Mouse (Mus musculus): ENCODE measurements around the gene Stk35.
"Not testable (repeated sequence)": the region's sequence is repeated elsewhere in the genome, so short reads cannot be mapped to it uniquely, and the experiment has no call there.

Stk35 gene

DNA sequence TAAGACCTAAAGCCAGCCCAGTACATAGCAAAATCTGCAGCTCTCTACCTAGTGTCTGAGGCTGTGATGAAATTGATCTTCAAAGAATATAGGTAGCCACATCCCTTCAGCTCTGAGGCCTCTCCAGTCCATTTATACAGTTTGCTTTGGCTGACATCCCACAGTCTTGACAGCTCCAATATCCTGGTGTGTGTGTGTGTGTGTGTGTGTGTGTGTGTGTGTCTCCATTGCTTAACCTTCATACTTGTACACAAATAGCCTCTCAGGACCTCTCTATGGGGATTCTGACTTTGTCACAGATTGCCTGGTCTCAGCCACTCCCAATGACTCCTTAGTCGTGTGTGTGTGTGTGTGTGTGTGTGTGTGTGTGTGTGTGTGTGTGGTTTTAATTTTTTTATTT is 33.9 kb downstream of the Stk35 start:
- intact Hi-C loops (cut with DNase I), result no loop called here

DNA sequence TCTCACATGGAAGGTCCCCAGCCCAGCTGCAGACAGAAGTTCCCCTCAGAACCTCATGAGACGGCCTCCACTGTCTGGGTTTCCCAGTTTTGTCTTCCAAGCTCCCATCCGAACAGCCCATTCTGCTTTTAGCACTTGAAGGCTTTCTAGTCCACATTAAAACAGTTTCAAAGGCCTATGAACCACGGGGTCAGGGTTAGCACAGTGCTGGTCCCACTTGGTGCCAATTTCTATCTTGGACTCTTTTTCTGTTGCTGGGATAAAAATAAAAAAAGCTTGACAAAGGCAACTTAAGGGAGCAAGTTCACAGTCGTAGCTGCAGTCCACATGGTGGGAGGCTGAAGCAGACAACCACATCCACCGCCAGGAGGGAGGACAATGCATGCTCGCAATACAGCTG is 34.6 kb downstream of the Stk35 start:
- intact Hi-C loops (cut with DNase I), result no loop called here

DNA sequence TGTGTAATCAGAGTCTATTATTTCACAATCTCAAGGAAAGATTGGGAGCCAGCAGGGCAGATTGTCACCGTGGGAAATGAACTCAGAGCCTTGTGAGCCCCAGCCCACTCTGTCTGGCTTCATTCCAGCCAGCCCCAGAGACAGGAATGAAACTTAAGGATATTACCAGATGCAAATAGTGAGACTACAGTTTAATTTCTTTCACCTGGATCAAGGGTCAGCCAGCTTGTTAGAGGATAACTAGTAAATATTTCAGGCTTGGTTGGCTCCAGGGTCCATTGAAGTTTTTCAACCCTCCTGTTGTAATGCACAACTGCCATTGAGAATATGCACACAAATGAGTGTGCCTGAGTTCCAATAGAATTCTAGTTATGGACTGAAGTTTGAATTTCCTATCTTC is 36.6 kb downstream of the Stk35 start:
- intact Hi-C loops (cut with DNase I), result no loop called here

DNA sequence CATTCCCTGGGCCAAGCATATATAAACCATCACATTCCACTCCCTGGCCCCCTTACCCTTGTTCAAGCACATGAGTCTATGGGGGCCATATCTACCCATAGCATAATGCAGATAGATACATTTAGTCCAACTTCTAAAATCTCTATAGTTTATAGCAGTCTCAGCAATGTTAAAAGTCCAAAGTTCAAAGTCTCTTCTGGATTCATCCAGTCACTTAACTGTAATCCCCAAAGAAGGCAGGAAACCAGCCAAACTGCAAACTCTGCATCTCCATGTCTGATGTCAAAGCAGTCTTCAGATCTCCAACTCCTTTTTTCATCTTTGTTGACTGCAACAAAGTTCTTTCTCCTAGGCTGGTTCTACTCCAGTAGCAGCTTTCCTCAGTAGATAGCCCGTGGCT is 38.0 kb downstream of the Stk35 start:
- intact Hi-C loops (cut with DNase I), result no loop called here

DNA sequence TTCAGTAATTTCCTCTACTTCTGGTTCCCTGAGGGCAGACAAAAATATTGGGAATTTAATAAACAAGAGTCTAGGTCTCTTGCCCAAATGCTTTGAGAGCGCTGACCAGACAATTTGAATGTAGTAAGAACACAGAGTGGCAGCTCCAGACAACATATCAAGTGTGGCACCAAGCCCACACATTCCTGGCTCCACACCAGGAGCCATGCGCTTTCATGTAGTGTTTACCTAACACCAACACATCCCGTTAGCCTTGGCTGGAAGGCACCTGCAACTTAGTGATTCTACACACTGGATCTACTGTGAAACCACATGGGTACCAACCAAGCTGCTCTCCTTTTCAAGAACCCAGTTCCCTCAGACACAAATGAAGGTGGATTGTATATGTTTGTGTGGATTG is 45.5 kb downstream of the Stk35 start:
- intact Hi-C loops (cut with DNase I), result no loop called here

DNA sequence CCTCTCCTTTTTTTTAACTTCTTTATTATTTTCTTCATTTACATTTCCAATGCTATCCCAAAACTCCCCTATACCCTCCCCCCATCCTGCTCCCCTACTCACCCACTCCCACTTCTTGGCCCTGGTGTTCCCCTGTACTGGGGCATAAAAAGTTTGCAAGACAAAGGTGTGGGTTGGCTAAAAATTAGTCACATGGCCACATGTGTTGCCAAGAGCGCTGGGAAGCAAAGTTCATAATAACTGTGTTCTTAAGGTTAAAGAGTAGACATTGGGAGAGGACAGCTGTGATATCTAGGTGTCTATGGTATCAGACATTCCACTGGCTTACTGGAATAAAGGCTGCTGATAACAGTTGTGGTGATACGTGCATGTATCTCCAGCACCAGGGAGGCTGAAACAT is 46.2 kb downstream of the Stk35 start:
- intact Hi-C loops (cut with DNase I), result no loop called here

DNA sequence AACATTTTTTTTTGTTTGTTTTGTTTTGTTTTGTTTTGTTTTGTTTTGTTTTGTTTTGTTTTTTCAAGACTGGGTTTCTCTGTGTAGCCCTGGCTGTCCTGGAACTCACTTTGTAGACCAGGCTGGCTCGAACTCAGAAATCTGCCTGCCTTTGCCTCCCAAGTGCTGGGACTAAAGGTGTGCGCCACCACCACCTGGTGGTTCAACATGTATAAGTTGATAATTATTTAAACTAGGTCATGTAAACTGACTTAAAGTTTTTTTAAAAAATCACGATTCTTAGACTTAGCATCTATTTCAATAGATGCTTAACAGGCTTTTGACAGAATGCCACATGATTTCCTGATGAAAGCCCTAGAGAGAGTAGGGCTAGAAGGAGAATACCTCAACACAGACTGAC is 48.8 kb downstream of the Stk35 start:
- intact Hi-C loops (cut with DNase I), result not testable (repeated sequence)

DNA sequence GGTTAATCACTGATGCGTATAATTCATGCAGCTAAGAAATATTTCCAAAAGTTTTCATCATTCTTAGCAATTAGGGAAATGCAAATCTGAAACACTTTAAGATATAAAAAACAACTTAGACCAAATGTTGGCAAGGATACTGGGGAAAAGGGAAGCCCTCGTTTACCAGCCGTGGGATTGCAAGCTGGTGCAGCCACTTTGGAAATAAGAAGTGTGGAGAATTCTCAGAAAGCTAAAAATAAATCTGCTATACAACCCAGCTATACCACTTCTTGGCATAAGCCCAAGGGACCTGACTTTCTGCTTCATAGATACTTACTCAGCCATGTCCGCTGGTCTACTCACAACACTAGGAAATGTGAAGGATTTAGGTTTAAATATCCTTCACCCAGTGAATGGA is 51.2 kb downstream of the Stk35 start:
- intact Hi-C loops (cut with DNase I), result no loop called here

DNA sequence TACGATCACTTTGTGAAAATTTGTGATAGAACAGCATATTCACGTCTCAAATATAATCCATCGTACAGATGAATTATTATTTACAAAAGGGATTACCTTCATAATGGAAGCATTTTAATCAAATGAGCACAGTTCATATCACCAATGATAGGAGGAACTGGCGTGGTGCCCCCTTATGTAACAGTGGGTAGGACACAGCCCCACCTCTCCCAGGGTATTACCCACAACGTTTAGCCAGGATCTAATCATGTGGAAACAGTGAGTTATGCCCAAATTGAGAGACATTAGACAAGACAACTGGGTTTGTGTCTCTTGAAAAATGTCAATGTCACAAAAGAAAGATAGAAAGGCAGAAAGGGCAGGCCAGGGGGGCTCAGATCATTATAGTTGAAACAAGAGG is 62.9 kb downstream of the Stk35 start:
- intact Hi-C loops (cut with DNase I), result no loop called here

DNA sequence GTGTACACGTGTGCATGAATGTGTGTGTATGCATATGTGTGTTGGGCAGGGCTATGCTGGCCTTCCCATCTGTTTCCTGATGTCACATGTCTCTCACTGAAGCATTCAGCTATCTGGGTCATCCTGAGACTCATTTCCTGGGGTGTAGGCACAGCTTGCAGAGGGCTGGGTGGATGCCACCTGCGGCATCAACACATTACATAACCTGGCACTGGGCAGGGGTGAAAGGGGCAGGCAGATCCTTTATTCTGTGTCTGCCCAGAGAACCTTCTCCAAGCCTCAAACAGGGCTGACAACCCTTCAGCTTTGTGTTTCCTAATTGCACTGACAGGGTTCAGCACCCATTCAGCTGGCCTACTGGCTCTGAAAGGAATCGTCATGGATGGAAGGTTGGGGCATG is 64.6 kb downstream of the Stk35 start:
- intact Hi-C loops (cut with DNase I), result no loop called here

DNA sequence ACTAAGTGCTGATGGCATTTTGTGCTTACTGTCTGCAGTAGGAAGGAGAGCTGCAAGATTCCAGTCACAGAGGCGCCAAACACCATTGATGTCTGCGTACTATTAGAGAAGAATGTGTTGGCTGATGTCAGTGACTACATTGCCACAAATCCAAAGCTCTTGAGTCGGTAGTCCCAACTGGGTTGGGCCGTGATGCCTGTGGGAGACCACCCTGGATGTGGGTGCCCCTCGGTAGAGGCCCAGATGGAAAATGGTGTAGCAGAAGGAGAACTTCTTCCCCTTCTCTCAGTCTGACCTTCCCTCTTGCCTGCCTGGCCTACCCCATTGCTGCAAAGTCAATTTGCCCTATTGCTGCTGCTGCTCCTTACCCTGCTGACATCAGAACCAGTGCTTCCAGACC is 68.8 kb downstream of the Stk35 start:
- intact Hi-C loops (cut with DNase I), result no loop called here

DNA sequence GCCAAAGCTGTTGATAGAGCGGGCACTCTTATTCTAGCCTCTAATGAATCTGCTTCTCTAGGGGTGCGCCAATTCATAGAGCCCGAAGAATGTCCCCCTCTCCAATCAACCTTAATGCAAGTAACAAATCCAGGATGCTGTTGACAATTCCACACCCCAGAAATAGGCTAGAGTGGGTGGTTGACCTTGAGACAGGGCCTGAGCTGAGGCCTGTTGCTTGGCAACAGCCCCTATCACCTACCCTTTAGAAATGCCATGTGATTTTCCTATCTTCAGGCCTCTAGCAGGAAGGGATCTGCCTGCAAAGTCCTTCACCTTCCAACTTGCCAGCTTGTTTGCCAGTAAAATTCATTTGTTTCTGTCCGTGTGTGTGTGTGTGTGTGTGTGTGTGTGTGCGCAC is 70.9 kb downstream of the Stk35 start:
- intact Hi-C loops (cut with DNase I), result loop anchor here (5.0 kb wide), 3 partner anchors 69 to 369 kb away; partner anchors contain the start of gene Stk35

DNA sequence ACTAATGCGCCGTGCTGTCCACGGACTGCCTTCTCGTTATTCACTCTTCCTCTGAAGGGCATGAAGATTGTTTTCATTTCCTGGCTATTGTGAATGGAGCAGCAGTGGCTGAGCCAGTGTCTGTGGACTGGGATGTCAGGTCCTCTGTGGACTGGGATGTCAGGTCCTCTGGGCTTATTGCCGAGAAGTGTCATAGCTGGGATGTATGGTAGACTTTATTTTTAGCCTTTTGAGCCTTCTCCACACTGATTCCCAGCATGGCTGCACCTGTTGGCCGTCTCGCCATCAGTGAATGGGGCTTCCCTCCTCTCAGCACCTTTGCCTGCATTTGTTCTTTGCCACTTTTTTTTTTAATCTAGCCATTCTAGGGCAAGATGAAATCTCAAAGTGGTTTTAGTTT is 71.8 kb downstream of the Stk35 start:
- intact Hi-C loops (cut with DNase I), result loop anchor here (2.0 to 5.0 kb wide), 4 partner anchors 70 to 370 kb away; partner anchors contain the start of gene Stk35

DNA sequence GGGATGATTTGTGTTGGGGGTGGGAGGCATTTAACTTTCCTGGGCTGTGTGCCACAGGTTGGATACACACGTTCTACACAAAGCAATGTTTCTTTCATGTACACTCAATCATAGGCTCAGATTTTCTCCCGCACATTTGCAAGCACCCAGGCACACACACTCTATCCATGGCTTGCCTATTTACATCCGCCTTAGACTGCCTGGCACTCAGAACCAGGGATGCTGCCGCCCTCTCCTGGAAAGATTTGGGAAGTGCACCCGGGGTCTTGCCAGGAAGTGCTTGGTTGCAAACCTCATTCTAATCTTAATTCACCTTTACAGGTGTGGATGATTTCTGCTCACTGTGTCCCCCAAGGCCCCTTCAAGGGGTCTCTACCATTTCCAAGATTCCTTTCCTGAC is 73.2 kb downstream of the Stk35 start:
- intact Hi-C loops (cut with DNase I), result loop anchor here (2.0 to 5.0 kb wide), 4 partner anchors 71 to 371 kb away; partner anchors contain the start of gene Stk35

DNA sequence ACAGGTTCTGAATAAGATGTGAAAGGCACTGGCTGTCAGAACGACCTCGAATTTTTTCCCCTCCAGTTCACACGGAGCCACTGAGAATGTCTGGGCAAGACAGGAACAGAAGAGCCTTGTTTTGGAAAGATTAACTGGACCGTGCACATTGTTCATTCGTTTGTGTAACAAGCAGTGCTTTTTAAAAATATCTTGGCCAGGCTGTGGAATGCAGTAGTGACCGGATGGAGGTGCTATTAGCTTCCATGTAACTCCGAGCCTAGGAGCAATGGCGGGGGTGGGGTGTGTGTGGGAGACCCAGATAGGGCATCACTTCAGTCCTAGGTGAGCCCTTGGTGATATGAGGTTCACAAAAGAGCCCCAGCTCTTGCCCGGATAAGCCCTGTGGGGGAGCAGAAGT is 73.8 kb downstream of the Stk35 start:
- intact Hi-C loops (cut with DNase I), result loop anchor here (5.0 kb wide), 3 partner anchors 72 to 372 kb away; partner anchors contain the start of gene Stk35

DNA sequence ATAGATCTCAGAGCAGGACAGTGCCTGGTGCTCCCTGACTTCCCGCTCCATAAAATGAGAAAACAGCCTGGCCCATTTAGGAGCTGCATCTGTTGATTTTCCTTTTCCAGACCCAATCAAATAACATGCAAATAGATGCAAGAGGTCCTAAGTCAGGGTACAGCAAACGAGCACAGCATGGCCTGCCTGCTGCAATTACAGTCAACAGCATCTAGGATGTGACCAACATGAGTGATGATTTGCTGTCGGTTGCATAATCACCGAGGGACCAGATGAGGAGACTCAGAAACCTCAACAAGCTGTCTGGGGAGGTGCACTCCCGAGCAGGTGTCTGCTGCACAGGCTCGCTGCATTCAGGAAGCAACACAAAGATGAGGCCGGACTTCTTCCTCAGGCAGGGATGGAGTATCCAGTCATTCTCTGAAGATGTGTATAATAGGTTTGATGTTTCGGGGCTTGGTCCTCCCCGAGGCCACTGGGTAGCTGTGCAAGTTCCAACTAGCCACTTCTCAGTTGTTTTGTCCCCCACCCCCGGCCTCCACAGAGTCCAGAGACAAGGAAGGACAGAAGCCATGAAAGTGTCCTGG is 74.3 kb downstream of the Stk35 start:
- intact Hi-C loops (cut with DNase I), result loop anchor here (5.0 kb wide), 3 partner anchors 72 to 372 kb away; partner anchors contain the start of gene Stk35

DNA sequence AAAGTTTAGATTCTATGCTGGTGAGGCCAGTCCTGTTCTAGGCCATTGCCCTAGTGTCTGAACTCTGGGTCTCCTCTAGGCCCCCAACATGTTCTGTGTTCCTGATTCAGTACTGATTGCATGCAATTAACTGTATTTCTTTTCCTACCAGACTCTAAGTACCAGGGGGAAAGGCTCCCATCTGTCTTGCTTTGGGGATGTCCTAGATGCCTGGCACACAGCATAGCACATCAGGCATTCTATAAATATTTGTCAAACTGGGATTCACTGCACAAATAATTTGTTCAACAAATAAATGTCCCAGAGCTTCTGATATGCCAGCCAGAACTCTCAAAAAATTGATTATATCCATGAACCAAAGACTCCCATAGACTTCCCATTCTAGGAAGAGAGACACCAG is 76.6 kb downstream of the Stk35 start:
- intact Hi-C loops (cut with DNase I), result no loop called here

DNA sequence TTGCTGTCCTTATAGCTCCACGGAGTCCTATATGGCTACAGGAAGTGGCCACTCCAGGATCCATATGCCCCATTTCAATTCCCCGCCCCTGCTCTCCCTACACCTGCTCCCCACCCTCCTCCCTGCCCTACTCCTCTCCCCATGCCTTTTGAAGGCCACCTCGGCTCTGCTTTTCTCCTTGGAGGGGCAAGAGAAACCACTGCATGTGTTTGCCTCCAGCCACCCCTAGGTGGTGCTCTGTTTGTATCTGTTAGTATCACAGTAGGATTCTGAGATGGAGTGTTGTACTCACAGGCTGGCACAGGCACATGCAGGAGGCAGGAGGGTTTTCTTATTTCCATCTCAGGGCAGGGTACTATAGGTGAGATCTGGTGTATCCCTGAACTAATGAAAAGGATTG is 79.5 kb downstream of the Stk35 start:
- intact Hi-C loops (cut with DNase I), result no loop called here

DNA sequence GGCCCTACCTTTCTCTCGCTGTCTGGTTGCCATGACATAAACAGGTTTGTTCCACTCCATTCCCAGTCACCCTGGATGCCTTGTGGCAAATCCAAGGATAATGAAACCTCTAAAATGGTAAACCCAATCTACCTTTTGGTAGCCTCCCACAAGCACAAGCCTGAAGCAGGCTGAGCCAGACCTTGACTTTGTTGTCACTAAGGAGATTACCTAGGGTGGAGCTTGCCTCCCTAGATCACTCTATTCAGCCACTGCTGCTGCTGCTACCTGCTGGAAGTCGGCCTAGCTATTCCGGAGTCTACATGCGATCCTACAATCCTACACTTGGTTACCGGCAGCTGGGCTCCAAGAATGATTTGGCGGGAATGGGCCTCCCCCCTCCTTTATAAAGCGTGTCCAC is 79.9 kb downstream of the Stk35 start:
- intact Hi-C loops (cut with DNase I), result no loop called here

DNA sequence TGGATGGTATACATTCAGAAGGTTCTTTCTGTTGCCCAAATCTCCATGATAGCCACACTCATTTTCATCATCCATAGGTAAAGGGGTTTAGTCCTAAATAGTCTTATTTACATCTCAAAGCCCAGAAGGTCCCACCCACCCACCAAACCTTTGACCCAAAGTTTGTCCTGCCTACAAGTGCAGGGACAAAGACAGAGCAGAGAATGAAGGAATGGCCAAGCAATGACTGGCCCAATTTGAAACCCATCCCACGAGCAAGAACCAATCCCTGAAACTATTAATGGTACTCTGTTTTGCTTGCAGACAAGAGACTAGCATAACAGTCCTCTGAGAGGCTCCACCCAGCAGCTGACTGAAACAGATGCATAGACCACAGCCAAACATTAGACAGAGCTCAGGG is 81.6 kb downstream of the Stk35 start:
- intact Hi-C loops (cut with DNase I), result no loop called here
